Mouse (Mus musculus) cortical plate, adult 2 months (tissue): ENCODE results near the gene Cpb2.

Source experiments
- CTCF ChIP-seq: fragments of 200-500 bp; IDR thresholded peaks from 2 replicates; pipeline ENCODE4 v1.5.1; 2011; ENCODE audit warnings: mild to moderate bottlenecking, control low read depth, low read length; ENCODE audit not compliant: insufficient read depth; ENCODE audit errors: extremely low read depth
- POLR2A ChIP-seq: fragments of 200-500 bp; IDR thresholded peaks from 2 replicates; pipeline ENCODE4 v1.6.1; 2011; ENCODE audit warnings: mild to moderate bottlenecking, low read length, control low read depth; ENCODE audit not compliant: insufficient read depth; ENCODE audit errors: extremely low read depth

DNA sequence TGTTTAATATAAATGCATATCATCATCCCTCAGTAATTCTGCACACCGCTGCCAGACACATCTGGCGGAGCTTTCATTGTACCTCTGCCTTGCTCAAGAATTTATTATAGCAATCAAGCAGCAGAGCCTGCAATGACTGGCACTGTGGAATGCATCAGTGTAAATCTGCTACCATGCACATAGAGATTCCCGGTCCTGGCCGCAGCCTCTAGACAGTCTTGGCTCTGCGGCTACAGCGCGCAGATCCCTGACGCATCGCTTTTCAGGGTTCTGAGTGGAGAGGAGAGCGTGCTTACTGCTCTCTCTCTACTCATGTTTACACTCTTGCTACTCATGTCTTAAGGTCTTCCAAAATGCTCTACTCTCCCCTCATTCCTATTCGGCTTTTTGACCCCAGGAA is 28.3 kb upstream of the Cpb2 start:
- TF ChIP-seq CTCF (no peak), POLR2A (no peak)
